Mouse (Mus musculus) forebrain, embryonic 14.5 days (tissue): ENCODE results near the gene Chrm4. TPM values are rescaled to one million over a fixed set of nuclear protein-coding genes. Genes with fewer than 3 reads are reported as not detected.

ENCODE experiments used
- ATAC-seq: fragments of 200-750 bp; cut with Nextera tagmentation; 2 replicates; pipeline ENCODE4 v1.8.0; 2017; ENCODE audit warnings: mild to moderate bottlenecking, moderate library complexity
- DNase-seq: peaks from one replicate; pipeline ENCODE4 v3.0.0-alpha.2; 2015; ENCODE audit warnings: low spot score
- H3K27ac ChIP-seq: fragments of 300-500 bp; sonication (generic); 2 replicates; pipeline ENCODE4 v1.5.1; 2014; ENCODE audit warnings: low read depth, mild to moderate bottlenecking, control low read depth, low read length, moderate library complexity
- H3K27me3 ChIP-seq: fragments of 300-500 bp; sonication (generic); replicated peaks from 2 replicates; pipeline ENCODE4 v1.6.1; 2014; ENCODE audit warnings: low read length, control low read depth, mixed read lengths; ENCODE audit not compliant: control insufficient read depth, insufficient read depth
- H3K36me3 ChIP-seq: fragments of 300-500 bp; sonication (generic); 2 replicates; pipeline ENCODE4 v1.6.1; 2014; ENCODE audit warnings: low read length, control low read depth; ENCODE audit not compliant: control insufficient read depth, insufficient read depth
- H3K4me1 ChIP-seq: fragments of 300-500 bp; sonication (generic); 2 replicates; pipeline ENCODE4 v1.6.1; 2014; ENCODE audit warnings: antibody characterized with exemption, low read length, control low read depth; ENCODE audit not compliant: control insufficient read depth, insufficient read depth
- H3K4me2 ChIP-seq: fragments of 300-500 bp; sonication (generic); 2 replicates; pipeline ENCODE4 v1.6.1; 2014; ENCODE audit warnings: mild to moderate bottlenecking, control low read depth, low read length
- H3K4me3 ChIP-seq: fragments of 300-500 bp; sonication (generic); 2 replicates; pipeline ENCODE4 v1.5.1; 2014; ENCODE audit warnings: low read depth, low read length, control low read depth
- H3K9ac ChIP-seq: fragments of 300-500 bp; sonication (generic); 2 replicates; pipeline ENCODE4 v1.6.1; 2014; ENCODE audit warnings: mild to moderate bottlenecking, low read length, control low read depth, moderate library complexity
- H3K9me3 ChIP-seq: fragments of 300-500 bp; sonication (generic); replicated peaks from 2 replicates; pipeline ENCODE4 v1.6.1; 2016; ENCODE audit warnings: low read length, control low read depth, mixed read lengths; ENCODE audit not compliant: control insufficient read depth
- WGBS: fragments of 180-500 bp; shearing (Covaris S2); extraction: QIAGEN DNeasy Blood & Tissue Kit; methylation state at CpG from one replicate; pipeline ENCODE4 v1.1.7; 2014; 5-methylcytosine and 5-hydroxymethylcytosine counted together
- polyA plus RNA-seq: library from polyadenylated mRNA; unstranded; fragments of >200 nt; fragmentation: Nextera tagmentation; extraction: Ambion mirVana; gene quantifications from 2 replicates; pipeline ENCODE4 v1.2.1, GENCODE M21; 2014

Gene Chrm4
- polyA plus RNA-seq, 1 experiment from 2014 or later, result 0.83 TPM

DNA sequence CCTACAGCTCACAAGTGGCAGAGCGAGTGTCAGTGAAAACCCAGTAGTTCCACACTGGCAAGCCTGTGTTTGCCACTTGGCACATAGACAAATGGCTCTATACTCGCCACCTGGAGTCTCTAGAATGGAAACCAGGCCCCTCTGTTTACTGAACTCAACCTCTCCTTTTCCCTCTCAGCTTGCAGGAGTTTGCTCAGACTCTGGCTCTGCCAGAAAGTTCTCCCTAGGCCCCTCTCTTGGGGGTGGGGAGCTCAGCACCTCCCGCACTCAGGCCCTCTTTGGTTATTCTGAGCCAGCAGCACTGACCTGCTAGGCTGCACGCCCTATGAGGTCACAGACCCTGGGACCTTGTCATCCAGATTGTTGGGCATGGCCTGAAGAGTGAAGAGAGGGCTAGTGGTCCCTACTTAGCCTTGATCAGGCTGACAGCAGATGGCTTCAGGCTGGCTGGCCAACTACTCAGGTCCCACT lies 28.1 kb downstream of the Chrm4 start:
- peaks cover 19% of the 10 kb centered on the region for H3K4me1 ChIP-seq

DNA sequence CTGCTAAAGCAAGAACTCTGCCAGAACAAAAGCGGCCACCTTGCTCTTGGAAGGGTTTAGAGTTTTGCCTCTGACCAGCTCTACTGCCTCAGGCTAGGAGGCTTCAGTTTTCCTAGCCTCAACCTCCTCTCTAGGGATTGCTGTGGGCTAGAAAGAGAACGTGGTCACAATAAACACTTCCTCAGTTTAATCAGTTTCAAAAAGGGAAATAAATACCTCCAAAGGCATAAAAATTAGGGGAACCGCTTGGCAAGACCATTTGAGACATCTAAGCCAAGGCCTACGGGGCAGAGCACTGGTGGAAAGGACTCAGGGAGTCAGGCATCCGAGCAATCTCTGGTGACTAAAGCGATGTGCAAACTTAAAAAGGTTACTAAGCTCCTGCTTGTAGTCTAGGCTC lies 28.8 kb downstream of the Chrm4 start:
- no peak for DNase-seq
- Histone ChIP-seq H3K4me2 (no peak overlapping the region), H3K27me3 (no peaks in the 10 kb centered on the region), H3K9ac (no peak overlapping the region), H3K4me3 (no peak overlapping the region), H3K27ac (no peak overlapping the region), H3K4me1 (peaks cover 12% of the 10 kb centered on the region), H3K9me3 (no peaks in the 10 kb centered on the region), H3K36me3 (no peaks in the 10 kb centered on the region)
- no peak for ATAC-seq
- 93% methylated on average over 6 of the region's 6 CpGs for WGBS

More for the DNA sequence above, 28.1 kb downstream of the Chrm4 start:
- H3K27ac ChIP-seq, result no peak overlapping the region
- no peaks in the 10 kb centered on the region for H3K9me3 ChIP-seq
- H3K4me2 ChIP-seq, result no peak overlapping the region
- ATAC-seq (no peak), DNase-seq (peak; percentile 33)
- no peak overlapping the region for H3K9ac ChIP-seq
- WGBS, result 70% methylated on average over 4 of the region's 4 CpGs
- no peak overlapping the region for H3K4me3 ChIP-seq
- H3K36me3 ChIP-seq, result no peaks in the 10 kb centered on the region
- no peaks in the 10 kb centered on the region for H3K27me3 ChIP-seq

DNA sequence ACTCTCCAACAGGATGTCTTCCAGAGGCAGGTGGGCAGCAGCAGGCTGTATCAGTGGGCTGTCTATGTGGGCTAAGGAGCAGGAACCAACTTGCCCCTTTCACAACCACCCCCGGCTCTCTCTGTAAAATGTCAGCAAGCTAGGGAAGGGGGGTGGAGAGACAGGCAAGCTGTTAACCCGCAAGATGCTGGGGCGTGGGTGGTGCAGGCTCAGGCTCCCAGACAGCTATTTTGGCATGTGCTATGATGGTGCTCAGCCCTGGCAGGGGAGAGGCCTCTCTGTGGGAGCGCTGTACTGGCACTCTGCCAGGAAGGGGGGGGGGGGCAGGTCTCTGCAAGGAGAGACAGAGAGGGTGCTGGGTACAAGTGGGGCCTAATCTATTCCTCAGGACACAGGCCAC lies 30.0 kb downstream of the Chrm4 start:
- ATAC-seq (peak; percentile 87), DNase-seq (peak; percentile 80)
- Histone ChIP-seq H3K4me1 (peaks cover 15% of the 10 kb centered on the region), H3K9me3 (no peaks in the 10 kb centered on the region), H3K27me3 (no peaks in the 10 kb centered on the region), H3K4me3 (no peak overlapping the region), H3K36me3 (no peaks in the 10 kb centered on the region), H3K27ac (peak overlapping the region; percentile 86), H3K9ac (no peak overlapping the region), H3K4me2 (peak overlapping the region; percentile 21; the same call in 1 of the 2 replicates)
- 19% methylated on average over 4 of the region's 4 CpGs for WGBS

DNA sequence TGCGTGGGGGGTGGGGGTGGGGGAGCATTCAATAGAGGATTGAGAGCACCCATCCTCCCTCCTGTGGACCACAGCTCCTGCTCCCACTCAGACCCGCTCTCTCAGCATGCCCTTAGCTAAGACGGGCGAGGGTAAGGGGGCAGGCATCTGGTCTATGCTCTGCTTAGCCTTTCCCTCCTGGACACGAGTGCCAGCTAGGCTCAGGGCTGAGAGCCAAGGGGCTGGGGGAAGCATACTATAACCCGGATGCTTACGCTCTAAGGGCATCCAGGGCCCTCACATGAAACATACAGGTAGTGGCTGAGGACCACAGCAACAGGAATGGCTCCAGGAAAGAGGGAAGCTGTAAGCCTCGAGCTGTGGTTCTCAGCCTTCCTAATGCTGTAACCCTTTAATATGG lies 31.0 kb downstream of the Chrm4 start:
- Histone ChIP-seq H3K4me1 (peaks cover 16% of the 10 kb centered on the region), H3K9ac (no peak overlapping the region)
- ATAC-seq, result no peak

DNA sequence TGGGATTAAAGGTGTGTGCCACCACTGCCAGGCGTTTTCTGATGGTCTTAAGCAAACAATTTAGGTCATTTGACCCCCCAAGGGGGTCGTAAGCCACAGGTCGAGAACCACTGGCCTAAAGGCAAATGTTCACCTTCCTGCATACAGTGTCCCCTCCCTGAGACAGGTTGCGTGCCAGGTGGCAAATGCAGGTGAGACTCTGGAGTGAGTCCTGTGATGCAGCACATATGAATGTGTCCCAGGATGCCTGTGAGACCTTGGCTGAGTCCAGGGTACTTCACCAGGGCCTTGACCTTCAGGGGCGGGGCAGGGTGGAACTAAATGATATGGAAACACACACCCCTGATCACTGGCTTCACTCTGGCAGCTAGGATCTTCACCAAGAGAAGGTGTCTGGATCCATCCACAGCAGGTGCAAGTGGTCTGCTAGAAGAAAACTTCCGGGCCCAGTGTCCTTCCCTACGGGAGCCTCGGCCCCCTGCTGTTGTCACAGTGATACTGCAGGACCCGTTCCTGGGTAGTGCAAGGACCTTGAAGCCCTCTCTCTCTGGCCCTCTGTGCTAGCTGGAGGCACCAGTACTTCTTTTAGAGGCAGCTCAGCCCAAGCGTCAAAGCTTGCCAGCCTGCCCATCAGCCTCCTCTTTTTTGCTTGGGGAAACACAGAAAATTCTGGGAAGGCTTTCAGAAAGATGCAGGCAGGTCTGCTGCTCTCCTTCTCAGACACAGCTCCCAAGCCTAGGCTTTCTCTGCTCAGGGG lies 31.8 kb downstream of the Chrm4 start:
- Histone ChIP-seq H3K4me1 (peaks cover 16% of the 10 kb centered on the region), H3K4me3 (no peak overlapping the region), H3K9me3 (no peaks in the 10 kb centered on the region), H3K27me3 (no peaks in the 10 kb centered on the region), H3K9ac (no peak overlapping the region), H3K36me3 (no peaks in the 10 kb centered on the region), H3K4me2 (no peak overlapping the region), H3K27ac (no peak overlapping the region)
- 54% methylated on average over 10 of the region's 10 CpGs for WGBS
- DNase-seq, result peak; percentile 61
- ATAC-seq, result no peak

More for the DNA sequence above, 31.0 kb downstream of the Chrm4 start:
- H3K27me3 ChIP-seq, result no peaks in the 10 kb centered on the region
- H3K4me2 ChIP-seq, result no peak overlapping the region
- H3K4me3 ChIP-seq, result no peak overlapping the region
- H3K36me3 ChIP-seq, result no peaks in the 10 kb centered on the region
- no peak overlapping the region for H3K27ac ChIP-seq
- DNase-seq, result no peak
- WGBS, result 77% methylated on average over 8 of the region's 8 CpGs
- no peaks in the 10 kb centered on the region for H3K9me3 ChIP-seq

- ATAC-seq (no peak), DNase-seq (no peak)
- Histone ChIP-seq H3K9me3 (no peaks in the 10 kb centered on the region), H3K4me3 (no peak overlapping the region), H3K4me1 (peaks cover 16% of the 10 kb centered on the region), H3K27ac (no peak overlapping the region), H3K9ac (no peak overlapping the region), H3K27me3 (no peaks in the 10 kb centered on the region), H3K36me3 (no peaks in the 10 kb centered on the region), H3K4me2 (no peak overlapping the region)
- 77% methylated on average over 11 of the region's 11 CpGs for WGBS
These were observed 32.7 kb downstream of the Chrm4 start for GRCm38 (mm10) chr2:91959544-91960410.

- no peak for ATAC-seq
- no peaks in the 10 kb centered on the region for H3K9me3 ChIP-seq
- no peak overlapping the region for H3K4me2 ChIP-seq
- H3K4me3 ChIP-seq, result no peak overlapping the region
- peaks cover 16% of the 10 kb centered on the region for H3K4me1 ChIP-seq
- no peaks in the 10 kb centered on the region for H3K36me3 ChIP-seq
- no peaks in the 10 kb centered on the region for H3K27me3 ChIP-seq
- H3K9ac ChIP-seq, result no peak overlapping the region
- H3K27ac ChIP-seq, result no peak overlapping the region
- 87% methylated on average over 5 of the region's 5 CpGs for WGBS
- DNase-seq, result no peak
These were observed 33.4 kb downstream of the Chrm4 start for GRCm38 (mm10) chr2:91960459-91960858.

DNA sequence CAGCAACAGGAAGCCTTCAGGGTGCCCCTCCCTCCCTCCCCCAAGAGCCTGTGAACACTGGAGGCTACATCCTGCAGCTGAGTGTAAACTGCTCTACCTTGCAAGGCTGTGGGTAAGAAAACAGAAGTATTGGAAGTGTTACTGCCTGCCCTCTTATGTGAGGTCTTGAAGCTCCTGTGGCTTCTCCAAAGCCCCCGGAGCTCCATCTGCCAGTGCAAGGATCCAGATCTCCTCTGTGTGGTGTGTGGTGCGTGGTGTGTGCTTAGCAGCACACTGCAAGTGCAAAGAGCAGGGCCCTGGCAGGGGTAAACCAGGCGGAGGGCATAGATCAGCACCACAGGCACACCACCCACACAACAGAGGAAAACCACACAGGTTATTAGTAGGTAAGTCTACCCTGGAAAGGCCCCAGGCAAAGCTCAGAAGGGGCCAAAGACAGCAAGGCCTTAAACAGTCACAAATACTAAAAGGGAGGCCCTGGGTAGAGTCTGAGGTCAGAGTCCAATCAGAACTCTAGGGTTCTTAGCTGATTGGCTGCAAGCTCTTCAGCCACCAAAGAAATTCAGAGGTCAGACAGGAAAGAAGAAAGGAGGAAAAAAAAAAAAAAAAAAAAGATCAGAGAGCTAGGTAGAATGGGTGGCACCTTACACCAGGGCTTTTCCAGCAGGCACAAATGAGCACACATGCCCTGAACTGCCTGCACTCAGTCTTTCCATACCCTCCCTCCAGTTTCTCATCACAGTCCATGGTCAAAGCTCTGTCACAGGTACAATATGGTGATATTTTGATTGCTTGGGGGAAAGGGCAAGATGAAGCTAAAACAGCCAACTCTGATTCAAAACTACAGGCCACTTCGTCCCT lies 35.1 kb downstream of the Chrm4 start:
- Histone ChIP-seq H3K27me3 (no peaks in the 10 kb centered on the region), H3K27ac (no peak overlapping the region), H3K4me3 (peak overlapping the region; percentile 83), H3K36me3 (no peaks in the 10 kb centered on the region), H3K9me3 (no peaks in the 10 kb centered on the region), H3K9ac (peak overlapping the region; percentile 89; the same call in 1 of the 2 replicates), H3K4me2 (peak overlapping the region; percentile 76), H3K4me1 (peaks cover 12% of the 10 kb centered on the region)
- WGBS, result 50% methylated on average over 4 of the region's 4 CpGs
- ATAC-seq (no peak), DNase-seq (no peak)
